Mouse (Mus musculus) kidney, adult 2 months (tissue): ENCODE measurements around the gene Zfp27. TPM values are rescaled to one million over a fixed set of nuclear protein-coding genes. Genes with fewer than 3 reads are reported as not detected.

Experiments used
- DNase-seq: peaks from one replicate; pipeline ENCODE4 v3.0.0; 2021
- H3K27ac ChIP-seq: fragments of 200-500 bp; 2 replicates; pipeline ENCODE4 v1.5.1; 2012; ENCODE audit warnings: low read depth, low read length, control low read depth, inconsistent platforms; ENCODE audit not compliant: insufficient read depth
- H3K27me3 ChIP-seq: fragments of 200-500 bp; replicated peaks from 2 replicates; pipeline ENCODE4 v1.6.1; 2012; ENCODE audit warnings: mild to moderate bottlenecking, moderate library complexity, low read length, inconsistent platforms; ENCODE audit not compliant: control insufficient read depth, insufficient read depth
- H3K36me3 ChIP-seq: fragments of 200-500 bp; 2 replicates; pipeline ENCODE4 v1.6.1; 2012; ENCODE audit warnings: mild to moderate bottlenecking, moderate library complexity, low read length, inconsistent platforms; ENCODE audit not compliant: control insufficient read depth, insufficient read depth
- H3K4me1 ChIP-seq: fragments of 200-500 bp; 2 replicates; pipeline ENCODE4 v1.6.1; 2011; ENCODE audit warnings: low read length; ENCODE audit not compliant: control insufficient read depth, insufficient read depth
- H3K4me3 ChIP-seq: fragments of 200-500 bp; 2 replicates; pipeline ENCODE4 v1.5.1; 2011; ENCODE audit warnings: mild to moderate bottlenecking, low read depth, low read length, control low read depth; ENCODE audit not compliant: insufficient read depth
- CTCF ChIP-seq: fragments of 200-500 bp; conservative IDR thresholded peaks from 2 replicates; pipeline ENCODE4 v1.5.1; 2011; ENCODE audit warnings: low read depth, mild to moderate bottlenecking, control low read depth, low read length, moderate library complexity, mixed read lengths; ENCODE audit not compliant: insufficient read depth, insufficient read length
- POLR2A ChIP-seq: fragments of 200-500 bp; IDR thresholded peaks from one replicate; pipeline ENCODE4 v1.6.1; 2011; ENCODE audit warnings: low read depth, low read length, control low read depth
- WGBS: fragments of 180-500 bp; shearing (Covaris S2); methylation state at CpG from one replicate; pipeline ENCODE4 v1.1.7; 2018; 5-methylcytosine and 5-hydroxymethylcytosine counted together
- polyA plus RNA-seq: library from polyadenylated mRNA; depleted of rRNA; stranded (reverse); fragments of >200 nt; gene quantifications from 2 replicates; pipeline ENCODE4 v1.2.3, GENCODE M21; 2012; rRNA removed

Gene Zfp27
- polyA plus RNA-seq, 1 experiment, result 2.4 TPM

DNA sequence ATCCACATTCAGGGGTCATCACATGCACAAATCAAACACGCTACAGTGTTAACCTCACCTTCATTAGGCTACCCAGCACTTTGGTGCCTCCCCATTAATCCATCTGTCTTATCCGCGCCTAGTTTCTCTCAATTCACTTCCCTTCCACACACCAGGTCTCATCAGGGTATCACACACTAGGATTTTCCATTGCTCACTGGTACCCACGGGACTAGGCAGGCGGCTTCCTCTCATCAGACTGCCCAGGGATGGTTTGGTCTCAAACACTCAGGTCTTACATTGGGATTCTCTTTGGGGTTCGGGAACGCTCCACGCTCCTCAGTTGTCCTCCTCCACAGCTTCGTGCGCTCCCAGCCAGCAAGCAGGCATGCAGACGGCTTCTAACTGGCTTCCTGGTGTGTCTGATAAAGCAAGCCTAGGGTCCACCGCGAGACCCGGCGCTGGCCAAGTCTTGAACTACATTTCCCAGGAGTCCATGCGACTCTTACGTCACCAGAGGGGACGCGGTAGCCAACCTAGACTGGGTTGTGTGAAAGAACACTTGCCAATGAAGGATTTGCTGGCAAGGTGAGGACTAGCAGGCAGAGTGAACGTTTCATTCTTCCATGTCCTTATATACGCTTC lies 53.0 kb downstream of the Zfp27 start, which contains the start of gene Zfp940:
TSS of gene Zfp940 (minus strand) at position 451 of the 624 bp plus-strand sequence.
- TF ChIP-seq POLR2A (no peak), CTCF (no peak)
- Histone ChIP-seq H3K27me3 (no peaks in the 10 kb centered on the region), H3K4me3 (peak within 1 kb of the TSS; percentile 73), H3K4me1 (no peaks in the 10 kb centered on the region), H3K36me3 (no peaks in the 10 kb centered on the region), H3K27ac (no peak within 1 kb of the TSS)
- WGBS, result 2% methylated on average over 21 of the region's 21 CpGs
- DNase-seq, result peak; percentile 90

- no peak for TF ChIP-seq POLR2A
- 52% methylated on average over 9 of the region's 9 CpGs for WGBS
- Histone ChIP-seq H3K27me3 (no peaks in the 10 kb centered on the region), H3K4me3 (peak overlapping the region; percentile 73; the same call in 1 of the 2 replicates), H3K27ac (no peak overlapping the region), H3K4me1 (no peaks in the 10 kb centered on the region), H3K36me3 (no peaks in the 10 kb centered on the region)
- DNase-seq, result no peak
These were observed 53.5 kb downstream of the Zfp27 start for GRCm38 (mm10) chr7:29852831-29853218.

GRCm38 (mm10) chr7:29844616-29845015 lies 61.8 kb downstream of the Zfp27 start:
- Histone ChIP-seq H3K4me1 (peaks cover 8% of the 10 kb centered on the region; the same call in 1 of the 2 replicates), H3K36me3 (0 out of 2 replicates have a peak, but pooled peaks cover 3% of the 10 kb centered on the region), H3K27ac (no peak overlapping the region), H3K27me3 (no peaks in the 10 kb centered on the region), H3K4me3 (no peak overlapping the region)
- TF ChIP-seq POLR2A (no peak), CTCF (no peak)
- no peak for DNase-seq
- WGBS, result 90% methylated on average over 5 of the region's 5 CpGs

Other genes with a start within 250 kb of the Zfp27 start
- 0.03 TPM in 1 of 2 replicates, not detected in the other for gene Catsperg2, start 179.5 kb downstream of the Zfp27 start, polyA plus RNA-seq
- 5.5 and 5.7 TPM in 2 replicates for gene Zfp84, start 138.0 kb downstream of the Zfp27 start, polyA plus RNA-seq
- gene Zfp30, start 122.6 kb downstream of the Zfp27 start, polyA plus RNA-seq, result 3.6 and 3.8 TPM in 2 replicates
- gene Zfp790, start 90.5 kb downstream of the Zfp27 start, polyA plus RNA-seq, result 2.6 and 3.3 TPM in 2 replicates
- gene Zfp940, start 52.9 kb downstream of the Zfp27 start, polyA plus RNA-seq, result 0.48 and 0.61 TPM in 2 replicates
- gene Zfp420, start 46.6 kb downstream of the Zfp27 start, polyA plus RNA-seq, result 1.7 and 1.8 TPM in 2 replicates
- 1.1 and 1.5 TPM in 2 replicates for gene Zfp383, start 1.7 kb upstream of the Zfp27 start, polyA plus RNA-seq
- gene Zfp74, start 47.5 kb upstream of the Zfp27 start, polyA plus RNA-seq, result 4.7 and 5.0 TPM in 2 replicates
- gene Zfp568, start 77.4 kb upstream of the Zfp27 start, polyA plus RNA-seq, result 4.5 and 5.0 TPM in 2 replicates
- 1.7 and 1.9 TPM in 2 replicates for gene Zfp14, start 144.8 kb upstream of the Zfp27 start, polyA plus RNA-seq
- 0.29 and 0.42 TPM in 2 replicates for gene Zfp82, start 166.3 kb upstream of the Zfp27 start, polyA plus RNA-seq
- gene Gm26920, start 183.8 kb upstream of the Zfp27 start, polyA plus RNA-seq, result 0.07 TPM in 1 of 2 replicates, not detected in the other
- 1.4 and 2.1 TPM in 2 replicates for gene Zfp566, start 184.0 kb upstream of the Zfp27 start, polyA plus RNA-seq
- gene Zfp260, start 188.2 kb upstream of the Zfp27 start, polyA plus RNA-seq, result 13.2 and 18.1 TPM in 2 replicates
- gene Zfp382, start 215.4 kb upstream of the Zfp27 start, polyA plus RNA-seq, result 0.64 and 1.4 TPM in 2 replicates